Mouse (Mus musculus) left cerebral cortex, adult 9 months (tissue): ENCODE measurements around the gene 9130409I23Rik.
A peak's percentile ranks its signal among the peaks of the same experiment; 100 is the strongest.
"Not testable (repeated sequence)": the region's sequence is repeated elsewhere in the genome, so short reads cannot be mapped to it uniquely, and the experiment has no call there.

Source experiments
- DNase-seq, 2 experiments: peaks; one replicate each; pipeline ENCODE4 v3.0.0; 2022; ENCODE audit warnings: low spot score in 2 of 2

The 9130409I23Rik gene

DNA sequence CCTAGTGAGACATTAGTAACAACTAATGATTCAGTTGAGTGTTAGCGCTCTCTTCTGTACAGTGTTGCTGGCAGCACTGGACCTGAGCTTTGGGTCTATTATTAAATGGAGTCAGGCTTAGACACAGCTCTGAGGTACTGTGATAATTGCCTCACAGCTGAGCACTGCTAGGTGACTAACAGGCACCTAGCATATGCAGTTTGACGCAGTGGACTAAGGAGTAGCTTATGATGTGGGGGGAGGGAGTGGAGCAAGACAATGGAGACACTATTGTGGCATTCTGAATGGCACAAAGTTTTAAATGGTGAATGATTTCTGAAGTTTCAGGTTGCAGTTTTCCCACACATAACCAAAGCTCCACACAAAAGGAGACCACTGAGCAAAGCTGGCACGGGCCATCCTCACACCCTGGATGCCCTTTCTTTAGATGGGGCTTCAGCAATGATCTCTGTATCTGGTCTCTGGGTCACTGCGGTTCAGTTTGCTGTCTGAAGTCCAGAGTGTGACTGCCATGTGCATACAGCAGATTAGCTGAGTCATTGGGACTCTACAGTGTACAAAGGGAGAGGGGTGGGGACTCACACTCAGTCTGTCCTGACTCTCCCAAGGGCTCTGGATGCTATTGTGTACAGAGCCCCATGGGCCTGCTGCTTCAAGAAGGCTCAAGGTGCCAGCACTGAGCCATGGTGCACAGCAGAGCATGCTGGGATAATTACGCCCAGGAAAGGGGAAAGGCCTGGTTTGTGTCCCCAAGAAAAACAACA is 15.8 kb upstream of the 9130409I23Rik start:
- DNase-seq: not testable (repeated sequence)

DNA sequence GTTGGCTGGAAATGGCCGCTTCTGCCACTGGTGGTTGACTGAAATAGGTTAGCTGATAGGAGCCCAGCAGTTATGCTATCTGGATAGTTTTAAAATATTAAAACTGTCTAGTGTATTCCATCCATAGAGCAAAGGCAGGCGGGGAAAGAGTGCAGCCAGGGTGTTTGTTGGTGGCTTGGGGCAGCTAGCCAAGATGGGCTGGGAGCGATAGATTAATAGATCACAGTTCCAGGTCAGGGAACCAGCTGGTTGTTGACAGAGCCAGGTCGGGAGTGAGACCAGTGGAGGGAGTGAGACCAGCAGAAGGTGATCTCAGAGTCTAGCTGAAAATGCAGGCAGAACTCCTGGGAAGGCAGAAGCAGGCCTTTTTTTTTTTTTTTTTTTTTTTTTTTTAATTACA is 13.4 kb upstream of the 9130409I23Rik start:
- DNase-seq: no peak

DNA sequence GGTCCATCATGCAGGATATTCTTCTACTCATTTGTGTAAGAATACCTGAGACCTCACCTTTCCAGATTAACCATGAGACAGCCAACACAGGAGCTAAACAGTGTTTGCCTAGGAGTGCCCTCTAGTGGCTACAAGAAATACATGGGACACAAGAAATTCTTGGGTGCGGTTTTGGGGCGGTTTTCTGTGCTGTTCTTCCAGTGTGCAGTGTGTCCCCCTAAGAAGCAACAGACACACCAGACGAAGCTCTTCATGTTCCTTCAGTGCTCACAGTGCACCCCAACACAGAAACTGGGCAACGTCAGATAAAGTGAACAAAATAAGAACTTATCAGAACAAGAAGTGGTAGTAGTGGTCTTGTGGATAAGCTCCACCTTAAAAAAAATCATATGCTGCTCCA is 11.4 kb upstream of the 9130409I23Rik start:
- DNase-seq: no peak

DNA sequence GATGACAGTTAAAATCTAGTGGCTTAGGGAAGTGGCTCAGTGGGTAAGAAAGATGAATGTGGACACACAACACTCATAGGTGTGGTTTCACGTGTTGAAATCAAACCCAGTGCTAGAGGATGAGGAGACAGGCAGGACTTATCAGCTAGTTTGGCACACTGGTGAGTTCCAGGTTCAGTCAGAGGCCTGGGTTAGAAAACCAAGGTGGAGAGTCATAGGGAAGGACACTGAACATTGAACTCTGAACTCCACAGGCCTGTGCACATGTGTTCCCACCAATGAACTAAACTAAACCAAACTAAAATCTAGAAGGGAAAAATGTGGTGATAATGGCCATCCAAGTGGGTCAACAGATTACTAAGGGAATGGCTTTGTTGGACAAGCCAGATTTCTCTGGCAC is 3.5 kb upstream of the 9130409I23Rik start:
- no peak for DNase-seq

DNA sequence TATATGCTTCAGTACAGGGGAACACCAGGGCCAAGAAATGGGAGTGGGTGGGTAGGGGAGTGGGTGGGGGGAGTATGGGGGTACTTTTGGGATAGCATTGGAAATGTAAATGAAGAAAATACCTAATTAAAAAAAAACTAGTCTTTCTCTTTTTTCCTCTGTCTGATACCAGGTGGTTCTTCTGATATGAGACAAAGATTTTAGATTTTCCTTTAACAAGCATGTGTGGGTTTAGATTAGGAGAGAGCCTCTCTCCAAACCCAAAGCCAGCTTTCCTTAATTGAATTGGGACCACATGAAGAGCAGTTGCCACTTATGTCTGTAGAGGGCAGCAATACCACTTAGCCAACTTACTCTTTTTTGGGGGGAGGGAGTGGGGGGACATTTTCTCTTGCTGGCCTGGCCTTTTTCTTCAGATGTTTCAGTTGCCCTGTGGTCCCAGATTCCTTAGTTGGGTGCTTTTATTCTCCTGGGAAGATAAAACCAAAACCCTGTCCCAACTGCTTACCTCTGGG is 1.7 kb upstream of the 9130409I23Rik start:
- no peak for DNase-seq

DNA sequence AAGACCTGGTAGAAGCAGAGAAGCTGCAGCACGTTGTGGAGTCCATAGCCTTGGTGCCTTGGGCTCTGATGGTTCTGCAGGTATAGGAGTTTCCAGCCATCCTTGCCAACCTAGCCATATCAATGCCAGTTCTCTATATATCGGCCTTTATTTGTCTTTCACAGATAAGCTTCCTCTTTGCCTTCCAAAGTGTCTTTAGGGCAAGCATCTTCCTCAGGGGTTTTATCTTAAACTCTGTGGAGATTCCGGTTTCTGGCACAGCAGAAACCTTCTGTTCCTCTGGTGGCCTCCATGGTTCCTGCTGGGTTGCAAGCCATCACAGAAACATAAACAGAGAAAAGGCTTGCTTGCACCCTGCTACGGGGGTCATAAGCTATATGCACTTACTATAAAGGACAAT is 1.9 kb downstream of the 9130409I23Rik start:
- no peak for DNase-seq

DNA sequence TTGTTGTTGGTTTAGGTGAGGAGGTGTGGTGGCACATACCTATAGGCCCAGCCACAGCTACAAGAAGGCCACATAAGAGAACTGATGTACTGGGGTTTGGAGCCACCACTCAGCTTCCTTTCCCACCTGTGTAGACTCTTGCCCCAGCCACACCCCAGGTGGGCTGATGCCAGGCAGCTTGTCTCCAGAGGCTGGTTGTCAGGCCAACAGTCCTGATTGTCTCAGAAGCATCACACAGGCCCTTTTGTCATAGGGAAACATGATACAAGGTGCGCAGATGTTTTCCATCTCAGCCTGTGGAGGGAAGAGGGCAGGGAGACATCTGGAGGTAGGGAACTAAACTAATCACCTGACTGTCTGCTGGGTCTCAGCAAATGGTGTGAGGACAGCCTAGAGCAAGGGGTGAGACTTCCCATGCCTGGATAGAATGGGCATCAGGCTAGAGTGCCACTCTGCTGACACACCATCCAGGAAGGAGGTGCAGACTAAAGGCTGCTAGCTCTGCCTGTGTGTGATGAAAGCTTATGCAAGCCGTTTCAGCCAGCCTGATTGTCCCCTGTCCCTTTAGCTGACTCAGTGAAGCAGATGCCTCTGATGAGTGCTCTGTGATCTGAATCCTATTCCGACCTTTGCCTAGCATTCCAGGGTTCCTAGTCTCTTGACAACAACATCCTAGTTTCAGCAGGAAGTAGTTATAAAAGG is 10.9 kb downstream of the 9130409I23Rik start:
- no peak for DNase-seq

DNA sequence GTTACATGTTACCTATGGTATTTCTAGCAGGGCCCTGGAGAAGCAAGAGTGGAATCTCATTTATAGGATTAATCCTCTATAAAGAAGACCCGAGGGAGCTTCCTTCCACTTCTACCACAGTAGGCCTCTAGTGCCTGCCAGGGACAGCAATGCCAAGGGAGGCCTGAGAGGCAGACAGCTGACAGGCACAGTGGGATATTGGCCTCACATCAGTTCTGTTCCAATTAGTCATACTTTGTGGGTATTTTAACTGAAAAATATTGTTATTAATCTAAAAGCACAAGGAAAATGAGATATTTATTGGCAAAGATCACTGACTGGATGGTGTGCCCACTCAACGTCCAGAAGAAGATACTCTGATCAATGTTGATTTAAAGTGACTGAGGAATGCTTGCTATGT is 13.0 kb downstream of the 9130409I23Rik start:
- DNase-seq: no peak

DNA sequence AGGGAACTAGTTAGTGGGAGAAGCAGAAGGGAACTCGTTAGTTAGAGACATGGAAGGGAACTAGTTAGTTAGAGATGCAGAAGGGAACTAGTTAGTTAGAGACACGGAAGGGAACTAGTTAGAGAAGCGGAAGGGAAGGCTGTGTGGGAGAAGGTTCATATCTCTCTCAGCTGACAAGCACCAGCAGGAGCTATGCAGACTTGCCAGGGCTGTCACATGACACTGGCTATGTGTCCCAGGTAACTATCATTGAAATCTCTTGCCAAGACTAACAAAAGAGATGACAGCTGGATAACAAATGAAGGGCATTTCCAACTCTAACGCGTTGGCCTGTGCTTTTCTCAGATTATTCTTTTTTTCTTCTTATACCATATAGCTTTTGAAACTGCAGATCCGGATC is 13.6 kb downstream of the 9130409I23Rik start:
- no peak for DNase-seq

DNA sequence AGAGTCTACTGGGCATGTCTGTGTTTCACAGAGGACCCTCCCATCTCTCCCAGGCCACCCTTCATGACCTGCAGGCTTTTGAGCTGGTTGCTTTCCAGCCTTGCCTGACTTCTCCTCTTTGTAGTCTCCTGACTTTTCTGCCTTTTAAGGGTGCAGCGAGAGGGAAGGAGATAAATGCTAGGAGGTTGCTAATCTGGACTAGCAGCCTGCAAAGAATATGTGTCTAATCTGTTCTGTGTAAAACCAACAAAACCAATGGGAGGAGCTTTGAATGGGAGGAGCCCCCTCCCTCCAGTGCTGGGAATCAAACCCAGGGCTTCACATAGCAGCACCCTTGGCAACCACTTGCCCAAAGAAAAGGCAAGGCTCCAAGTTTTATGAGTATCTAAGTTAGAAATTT is 17.3 kb downstream of the 9130409I23Rik start:
- no peak for DNase-seq

DNA sequence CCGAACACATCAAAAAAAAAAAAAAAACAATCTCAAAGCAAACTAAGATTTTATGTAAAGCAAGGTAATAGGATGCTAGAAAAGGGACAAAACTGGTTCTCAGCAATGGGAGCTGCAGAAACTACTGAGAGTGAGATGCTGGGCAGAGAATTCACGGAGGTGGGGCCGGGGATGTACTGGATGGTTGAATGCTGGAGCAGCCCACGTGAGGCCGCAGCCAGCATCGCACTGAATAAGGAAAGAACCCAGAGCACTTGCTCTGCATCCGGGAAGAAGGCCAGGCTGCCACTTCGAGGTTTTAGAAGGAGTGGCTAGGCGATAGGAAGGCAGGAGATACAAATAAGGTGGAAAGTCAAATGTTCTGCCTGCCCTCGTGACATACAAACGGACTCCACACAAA is 18.6 kb downstream of the 9130409I23Rik start:
- DNase-seq: peak in 1 of 2 experiments; percentile 37

DNA sequence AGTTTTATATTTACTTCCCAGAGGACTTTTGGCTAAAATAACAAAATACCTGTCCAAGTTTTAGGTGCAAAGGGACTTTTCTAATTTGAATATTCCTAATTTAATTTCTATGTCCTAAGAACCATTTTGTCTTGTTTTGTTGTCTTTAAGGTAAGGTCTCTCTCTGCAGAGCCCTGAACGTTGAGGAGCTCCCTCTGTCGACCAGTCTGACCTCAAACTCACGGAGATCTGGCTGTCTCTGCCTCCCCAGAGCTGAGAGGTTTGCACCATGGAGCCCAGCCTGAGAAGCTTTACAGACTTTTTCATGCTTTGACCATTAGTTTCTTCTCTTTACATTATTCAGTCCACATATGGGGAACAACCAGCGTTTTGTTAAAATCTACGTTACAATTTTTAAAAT is 22.0 kb downstream of the 9130409I23Rik start:
- DNase-seq: no peak

DNA sequence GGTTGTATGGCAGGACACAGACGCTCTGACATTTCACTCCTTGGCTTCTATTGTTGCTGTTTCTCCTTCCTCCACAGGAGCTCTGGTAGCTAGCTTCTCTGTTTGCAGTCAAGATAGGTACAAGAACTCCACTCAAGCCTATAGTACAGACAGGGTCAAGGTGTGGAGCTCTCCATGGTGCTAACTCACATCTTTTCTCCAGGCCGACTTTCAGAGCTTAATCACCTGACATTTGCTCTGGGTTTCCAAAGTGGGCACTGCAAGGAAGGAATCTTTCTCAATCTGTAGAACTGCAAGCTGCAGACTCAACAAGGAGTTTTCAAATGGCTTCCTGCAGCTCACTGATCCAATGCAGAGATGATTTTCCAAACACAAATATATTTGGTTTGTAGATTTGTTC is 33.0 kb downstream of the 9130409I23Rik start:
- no peak for DNase-seq

DNA sequence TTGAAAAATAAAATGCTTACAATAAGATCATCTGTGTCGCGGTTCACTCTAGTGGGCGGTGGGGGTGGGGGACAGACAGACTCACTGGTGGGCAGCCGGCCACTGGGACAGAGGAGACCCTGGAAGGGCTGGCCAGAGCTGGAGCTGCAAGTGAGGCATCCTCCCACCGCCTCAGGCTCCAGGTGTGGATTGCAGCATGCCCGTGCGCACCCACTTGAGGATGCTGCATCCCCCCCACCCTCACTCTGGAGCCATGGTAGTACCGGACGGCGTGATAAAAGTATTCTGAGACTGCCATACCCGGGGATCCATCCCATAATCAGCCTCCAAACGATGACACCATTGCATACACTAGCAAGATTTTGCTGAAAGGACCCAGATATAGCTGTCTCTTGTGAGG is 39.0 kb downstream of the 9130409I23Rik start:
- DNase-seq: no peak
